Mouse (Mus musculus) neutrophil, adult 65 days (primary cell): ENCODE data around the gene Olfr1132. TPM values are rescaled to one million over a fixed set of nuclear protein-coding genes. Genes with fewer than 3 reads are reported as not detected.

ENCODE experiments used
- total RNA-seq: library from RNA; stranded (reverse); gene quantifications from 2 replicates; pipeline ENCODE4 v1.2.4, GENCODE M21; 2023

The Olfr1132 gene
- total RNA-seq, result not detected in 2 replicates

GRCm38 (mm10) chr2:87637435-87637834 lies at the start of gene Olfr1132:
Gene Olfr1132 (minus strand): TSS chr2:87637535.

GRCm38 (mm10) chr2:87673564-87673963 lies 36.2 kb upstream of the Olfr1132 start, which contains the start of gene Olfr1135:
Gene Olfr1135 (minus strand): TSS chr2:87673664.

GRCm38 (mm10) chr2:87658360-87658759 lies 21.0 kb upstream of the Olfr1132 start, which contains the start of gene Olfr1134:
Gene Olfr1134 (minus strand): TSS chr2:87658460.

DNA sequence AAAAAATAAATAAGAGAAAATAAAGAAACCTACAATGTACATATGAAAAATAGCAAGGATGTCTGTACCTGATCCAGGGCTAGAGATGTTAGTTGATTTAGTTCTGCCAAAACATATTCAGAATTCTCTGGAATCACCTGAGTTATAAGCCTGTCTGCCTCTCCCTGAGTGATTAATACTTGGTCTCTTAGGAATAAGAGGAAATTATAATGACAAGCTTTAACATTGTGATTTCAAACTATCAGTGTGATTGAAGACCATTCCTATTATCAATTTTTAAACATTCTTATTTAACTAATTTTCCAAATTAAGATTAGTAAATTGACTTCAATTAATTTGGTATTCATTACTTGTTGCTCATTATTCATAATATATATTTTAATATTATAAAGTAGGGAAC lies 9.9 kb upstream of the Olfr1132 start, which contains the start of gene Olfr1133:
Gene Olfr1133, minus strand, starts transcription at position 101 of the 400 bp plus-strand sequence.

GRCm38 (mm10) chr2:87626804-87627203 lies 10.5 kb downstream of the Olfr1132 start, which contains the start of gene Olfr1131:
Gene Olfr1131 (plus strand): TSS chr2:87627104.

DNA sequence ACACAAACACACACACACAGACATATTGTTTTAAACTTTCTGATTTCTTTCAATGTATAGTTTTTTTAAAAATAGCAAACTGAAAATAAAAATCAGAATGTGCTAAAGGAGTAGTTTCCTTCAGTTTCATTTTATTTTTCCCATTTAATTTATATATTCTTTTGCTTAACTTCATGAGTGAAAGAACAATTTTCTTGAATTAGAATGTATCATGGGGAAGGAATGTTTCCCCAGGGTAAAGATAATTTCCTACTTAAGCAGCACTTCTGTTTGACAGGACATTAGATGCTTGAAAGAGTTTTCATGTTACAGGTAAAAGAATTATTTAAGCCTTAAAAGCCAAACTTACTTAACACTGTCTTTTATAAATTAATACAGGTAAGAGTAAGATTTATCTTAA lies 31.4 kb downstream of the Olfr1132 start, which contains the start of gene Olfr1130:
Gene Olfr1130, plus strand, starts transcription at position 301 of the 400 bp plus-strand sequence.

Other genes with a start within 250 kb of the Olfr1132 start
- not detected in 2 replicates for gene Olfr1123, start 220.9 kb downstream of the Olfr1132 start, total RNA-seq
- not detected in 2 replicates for gene Olfr1124, start 207.3 kb downstream of the Olfr1132 start, total RNA-seq
- gene Olfr1126, start 183.6 kb downstream of the Olfr1132 start, total RNA-seq, result not detected in 2 replicates
- not detected in 2 replicates for gene Pramel7, start 140.4 kb downstream of the Olfr1132 start, total RNA-seq
- gene Pramel6, start 131.0 kb downstream of the Olfr1132 start, total RNA-seq, result not detected in 2 replicates
- gene Olfr153, start 105.7 kb downstream of the Olfr1132 start, total RNA-seq, result not detected in 2 replicates
- gene Olfr1128, start 92.0 kb downstream of the Olfr1132 start, total RNA-seq, result not detected in 2 replicates
- not detected in 2 replicates for gene Olfr1129, start 63.6 kb downstream of the Olfr1132 start, total RNA-seq
- gene Olfr1130, start 31.3 kb downstream of the Olfr1132 start, total RNA-seq, result not detected in 2 replicates
- not detected in 2 replicates for gene Olfr1131, start 10.4 kb downstream of the Olfr1132 start, total RNA-seq
- gene Olfr1133, start 9.8 kb upstream of the Olfr1132 start, total RNA-seq, result not detected in 2 replicates
- not detected in 2 replicates for gene Olfr1134, start 20.9 kb upstream of the Olfr1132 start, total RNA-seq
- gene Olfr1135, start 36.1 kb upstream of the Olfr1132 start, total RNA-seq, result not detected in 2 replicates
- not detected in 2 replicates for gene Olfr1136, start 56.4 kb upstream of the Olfr1132 start, total RNA-seq
- gene Olfr1137, start 75.6 kb upstream of the Olfr1132 start, total RNA-seq, result not detected in 2 replicates
- gene Olfr1138, start 102.4 kb upstream of the Olfr1132 start, total RNA-seq, result not detected in 2 replicates
- gene Olfr1140, start 106.2 kb upstream of the Olfr1132 start, total RNA-seq, result not detected in 2 replicates
- not detected in 2 replicates for gene Olfr1141, start 116.5 kb upstream of the Olfr1132 start, total RNA-seq
- not detected in 2 replicates for gene Olfr152, start 141.9 kb upstream of the Olfr1132 start, total RNA-seq
- gene Olfr1143, start 163.1 kb upstream of the Olfr1132 start, total RNA-seq, result not detected in 2 replicates
- gene Olfr1145, start 172.3 kb upstream of the Olfr1132 start, total RNA-seq, result not detected in 2 replicates
- not detected in 2 replicates for gene Olfr1148, start 193.0 kb upstream of the Olfr1132 start, total RNA-seq
- gene Olfr1150-ps1, start 206.5 kb upstream of the Olfr1132 start, total RNA-seq, result not detected in 2 replicates
- gene Olfr1151, start 218.3 kb upstream of the Olfr1132 start, total RNA-seq, result not detected in 2 replicates
- not detected in 2 replicates for gene Olfr1152, start 229.0 kb upstream of the Olfr1132 start, total RNA-seq